Mouse (Mus musculus) heart, postnatal 0 days (tissue): ENCODE results near the gene Rfx8.

Source experiments
- CTCF ChIP-seq: IDR thresholded peaks from 2 replicates; pipeline ENCODE4 v1.5.1; 2016; ENCODE audit warnings: antibody characterized with exemption, control low read depth, low read depth
- EP300 ChIP-seq: IDR thresholded peaks from 2 replicates; pipeline ENCODE4 v1.6.1; 2016; ENCODE audit warnings: antibody characterized with exemption, low read depth

- TF ChIP-seq CTCF (no peak), EP300 (no peak)
Observed at GRCm38 (mm10) chr1:39625491-39625890, 95.3 kb downstream of the Rfx8 start.
